Mouse (Mus musculus) kidney, embryonic 16.5 days (tissue): ENCODE results near the gene 4930590J08Rik. TPM values are rescaled to one million over a fixed set of nuclear protein-coding genes. Genes with fewer than 3 reads are reported as not detected.
"Not testable (repeated sequence)": the region's sequence is repeated elsewhere in the genome, so short reads cannot be mapped to it uniquely, and the experiment has no call there.

Source experiments
- ATAC-seq: fragments of 200-750 bp; cut with Nextera tagmentation; 2 replicates; pipeline ENCODE4 v1.8.0; 2017; ENCODE audit warnings: moderate TSS enrichment; ENCODE audit not compliant: low FRiP score, low TSS enrichment
- H3K27ac ChIP-seq: fragments of 300-500 bp; sonication (generic); 2 replicates; pipeline ENCODE4 v1.5.1; 2014; ENCODE audit warnings: low read length
- H3K27me3 ChIP-seq: fragments of 300-500 bp; sonication (generic); 2 replicates; pipeline ENCODE4 v1.6.1; 2014; ENCODE audit warnings: low read length, control low read depth, mixed read lengths; ENCODE audit not compliant: insufficient read depth
- H3K36me3 ChIP-seq: fragments of 300-500 bp; sonication (generic); 2 replicates; pipeline ENCODE4 v1.6.1; 2014; ENCODE audit warnings: low read length, control low read depth, mixed read lengths; ENCODE audit not compliant: insufficient read depth
- H3K4me1 ChIP-seq: fragments of 300-500 bp; sonication (generic); 2 replicates; pipeline ENCODE4 v1.6.1; 2014; ENCODE audit warnings: low read length, control low read depth, mixed read lengths; ENCODE audit not compliant: insufficient read depth
- H3K4me2 ChIP-seq: fragments of 300-500 bp; sonication (generic); replicated peaks from 2 replicates; pipeline ENCODE4 v1.6.1; 2014; ENCODE audit warnings: low read depth, low read length
- H3K4me3 ChIP-seq: fragments of 300-500 bp; sonication (generic); 2 replicates; pipeline ENCODE4 v1.5.1; 2014; ENCODE audit warnings: mild to moderate bottlenecking, low read length
- H3K9ac ChIP-seq: fragments of 300-500 bp; sonication (generic); replicated peaks from 2 replicates; pipeline ENCODE4 v1.6.1; 2014; ENCODE audit warnings: low read length
- H3K9me3 ChIP-seq: fragments of 300-500 bp; sonication (generic); 2 replicates; pipeline ENCODE4 v1.6.1; 2016; ENCODE audit warnings: low read length, control low read depth
- WGBS: fragments of 180-500 bp; shearing (Covaris S2); extraction: QIAGEN DNeasy Blood & Tissue Kit; methylation state at CpG from one replicate; pipeline ENCODE4 v1.1.7; 2014; 5-methylcytosine and 5-hydroxymethylcytosine counted together
- polyA plus RNA-seq: library from polyadenylated mRNA; unstranded; fragments of >200 nt; fragmentation: Nextera tagmentation; extraction: Ambion mirVana; gene quantifications from 2 replicates; pipeline ENCODE4 v1.2.1, GENCODE M21; 2015

The 4930590J08Rik gene
- polyA plus RNA-seq, 1 experiment from 2014 or later: 0.42 TPM

GRCm38 (mm10) chr6:91958015-91958414 lies 55.4 kb downstream of the 4930590J08Rik start:
- not testable (repeated sequence) for H3K27me3 ChIP-seq, H3K9ac ChIP-seq, H3K36me3 ChIP-seq, ATAC-seq, H3K9me3 ChIP-seq, H3K4me3 ChIP-seq, H3K27ac ChIP-seq, H3K4me2 ChIP-seq
- peaks cover 29% of the 10 kb centered on the region for H3K4me1 ChIP-seq
- WGBS: 27% methylated on average over 1 of the region's 8 CpGs

DNA sequence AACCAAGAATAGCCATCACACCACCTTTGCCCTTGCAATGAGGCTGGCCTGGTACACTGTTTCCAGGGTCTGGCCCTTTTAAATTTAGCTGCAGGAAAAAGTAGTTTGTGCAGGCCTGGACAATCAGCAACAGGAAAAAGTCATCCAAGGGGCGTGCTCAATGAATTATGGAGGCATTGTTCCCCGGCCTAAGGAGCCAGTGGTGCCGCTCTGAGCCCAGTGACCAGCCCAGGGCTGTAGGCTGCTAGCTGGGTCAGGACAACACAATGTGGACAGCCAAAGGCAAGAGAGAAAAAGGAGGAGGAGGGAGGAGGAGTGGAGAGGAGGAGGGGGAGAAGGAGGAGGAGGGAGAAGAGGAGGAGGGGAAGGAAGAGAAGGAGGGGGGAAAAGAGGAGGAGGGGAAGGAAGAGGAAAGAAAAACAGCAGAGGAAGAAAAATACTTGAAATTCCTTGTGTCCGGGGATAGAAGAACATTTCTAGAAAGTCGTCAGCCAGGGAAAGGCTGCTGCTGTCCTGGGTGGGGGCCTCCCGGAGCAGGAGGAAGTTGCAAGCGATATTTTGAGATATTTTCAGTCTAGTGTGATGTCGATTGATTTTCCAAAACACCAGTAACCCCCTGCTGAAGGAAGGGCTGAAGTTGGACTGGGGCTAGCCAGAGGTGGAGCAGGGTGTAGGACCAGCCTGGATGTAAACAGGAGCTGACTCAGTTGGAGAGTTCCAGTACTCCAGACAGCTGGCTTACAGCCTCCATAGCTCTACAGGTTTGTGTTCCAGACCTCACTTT lies 57.6 kb downstream of the 4930590J08Rik start:
- Histone ChIP-seq H3K4me2 (peak overlapping the region; percentile 20), H3K4me3 (no peak overlapping the region), H3K27me3 (0 out of 2 replicates have a peak, but pooled peaks cover 2% of the 10 kb centered on the region), H3K36me3 (no peaks in the 10 kb centered on the region), H3K9ac (0 out of 2 replicates have a peak overlapping the region, but pooled peaks have one; percentile 6), H3K4me1 (peaks cover 40% of the 10 kb centered on the region), H3K9me3 (no peaks in the 10 kb centered on the region), H3K27ac (peak overlapping the region; percentile 94)
- WGBS: 13% methylated on average over 8 of the region's 8 CpGs
- peak; percentile 86 for ATAC-seq

GRCm38 (mm10) chr6:91963429-91963828 lies 60.8 kb downstream of the 4930590J08Rik start:
- Histone ChIP-seq H3K4me2 (no peak overlapping the region), H3K27me3 (peaks cover 9% of the 10 kb centered on the region), H3K9ac (no peak overlapping the region), H3K36me3 (no peaks in the 10 kb centered on the region), H3K4me3 (no peak overlapping the region), H3K27ac (peak overlapping the region; percentile 54), H3K4me1 (peaks cover 60% of the 10 kb centered on the region), H3K9me3 (no peaks in the 10 kb centered on the region)
- WGBS: 6% methylated on average over 4 of the region's 4 CpGs
- peak; percentile 66 for ATAC-seq

- no peaks in the 10 kb centered on the region for H3K9me3 ChIP-seq
- H3K27me3 ChIP-seq: peaks cover 9% of the 10 kb centered on the region
- H3K4me2 ChIP-seq: no peak overlapping the region
- H3K36me3 ChIP-seq: no peaks in the 10 kb centered on the region
- 78% methylated on average over 8 of the region's 8 CpGs for WGBS
- H3K9ac ChIP-seq: no peak overlapping the region
- no peak overlapping the region for H3K4me3 ChIP-seq
- no peak overlapping the region for H3K27ac ChIP-seq
- peaks cover 54% of the 10 kb centered on the region for H3K4me1 ChIP-seq
- ATAC-seq: no peak
Observed at GRCm38 (mm10) chr6:91965060-91965459, 62.5 kb downstream of the 4930590J08Rik start.

DNA sequence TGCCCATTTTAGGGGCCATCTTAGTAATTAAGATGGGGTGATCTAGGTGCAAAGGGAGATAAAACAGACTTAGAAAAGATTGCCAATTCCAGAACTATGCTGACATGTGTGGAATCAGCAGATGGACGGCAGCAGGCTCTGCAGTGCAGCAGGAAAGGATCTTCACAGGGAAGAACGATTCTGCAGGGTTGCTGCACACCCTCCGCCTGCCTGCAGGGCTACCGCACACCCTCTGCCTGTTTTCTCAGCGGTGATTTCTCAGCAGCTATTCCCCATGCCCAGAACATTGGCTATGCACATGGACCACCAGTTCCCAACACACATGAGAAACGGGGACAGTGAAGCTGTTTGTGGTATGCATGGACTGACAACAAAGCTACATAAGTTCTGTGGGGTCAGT lies 63.4 kb downstream of the 4930590J08Rik start:
- H3K27ac ChIP-seq: no peak overlapping the region
- no peaks in the 10 kb centered on the region for H3K36me3 ChIP-seq
- no peak for ATAC-seq
- H3K4me2 ChIP-seq: no peak overlapping the region
- H3K9me3 ChIP-seq: no peaks in the 10 kb centered on the region
- H3K9ac ChIP-seq: no peak overlapping the region
- H3K27me3 ChIP-seq: peaks cover 9% of the 10 kb centered on the region
- peaks cover 45% of the 10 kb centered on the region for H3K4me1 ChIP-seq
- WGBS: 47% methylated on average over 6 of the region's 6 CpGs
- H3K4me3 ChIP-seq: no peak overlapping the region

DNA sequence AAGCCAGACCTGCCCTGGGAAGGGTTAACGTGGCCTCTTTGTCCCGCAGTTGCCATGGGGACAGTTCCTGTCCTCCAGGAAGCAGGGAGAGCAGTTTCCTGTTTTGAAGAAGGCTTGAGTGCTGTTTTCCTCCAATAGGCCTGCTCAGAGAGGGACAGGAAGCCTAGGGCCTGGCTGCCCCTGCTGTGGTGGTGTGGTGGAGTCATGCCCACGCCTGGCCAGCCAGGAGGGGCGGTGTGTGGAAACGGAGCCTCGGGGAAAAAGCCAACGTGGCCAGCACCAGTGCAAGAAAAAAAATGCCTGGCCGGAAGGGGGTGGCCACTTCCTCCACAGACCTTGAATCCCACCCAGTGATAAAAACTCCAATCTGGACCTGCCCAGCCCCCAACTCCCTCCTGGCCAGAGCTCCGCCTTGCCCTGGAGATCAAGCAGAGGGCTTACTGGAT lies 69.6 kb downstream of the 4930590J08Rik start:
- Histone ChIP-seq H3K36me3 (no peaks in the 10 kb centered on the region), H3K9ac (no peak overlapping the region), H3K4me3 (no peak overlapping the region), H3K4me1 (peaks cover 20% of the 10 kb centered on the region), H3K27ac (peak overlapping the region; percentile 70), H3K4me2 (no peak overlapping the region), H3K27me3 (no peaks in the 10 kb centered on the region), H3K9me3 (no peaks in the 10 kb centered on the region)
- peak; percentile 88 for ATAC-seq
- 25% methylated on average over 9 of the region's 9 CpGs for WGBS

GRCm38 (mm10) chr6:91973972-91974371 lies 71.4 kb downstream of the 4930590J08Rik start:
- no peak overlapping the region; the same call in 1 of the 2 replicates for H3K27ac ChIP-seq
- H3K9ac ChIP-seq: no peak overlapping the region
- 74% methylated on average over 6 of the region's 6 CpGs for WGBS
- ATAC-seq: no peak
- no peak overlapping the region for H3K4me2 ChIP-seq
- H3K27me3 ChIP-seq: no peaks in the 10 kb centered on the region
- peaks cover 26% of the 10 kb centered on the region for H3K4me1 ChIP-seq
- no peaks in the 10 kb centered on the region for H3K36me3 ChIP-seq
- H3K4me3 ChIP-seq: no peak overlapping the region
- H3K9me3 ChIP-seq: no peaks in the 10 kb centered on the region

- Histone ChIP-seq H3K4me3 (peak within 1 kb of the TSS; percentile 66), H3K9ac (peak within 1 kb of the TSS; percentile 74), H3K4me1 (peaks cover 18% of the 10 kb centered on the region), H3K4me2 (peak within 1 kb of the TSS; percentile 78), H3K9me3 (no peaks in the 10 kb centered on the region), H3K36me3 (no peaks in the 10 kb centered on the region), H3K27me3 (peaks cover 9% of the 10 kb centered on the region; the same call in 1 of the 2 replicates), H3K27ac (peak within 1 kb of the TSS; percentile 31)
- 1% methylated on average over 60 of the region's 62 CpGs for WGBS
- peak; percentile 78; the same call in 1 of the 2 replicates for ATAC-seq
Observed at GRCm38 (mm10) chr6:91978371-91979300, 76.0 kb downstream of the 4930590J08Rik start, which contains the start of gene Fgd5. Gene Fgd5 (plus strand): TSS chr6:91978878.

- Histone ChIP-seq H3K9ac (peak overlapping the region; percentile 74), H3K4me2 (peak overlapping the region; percentile 78), H3K36me3 (no peaks in the 10 kb centered on the region), H3K9me3 (no peaks in the 10 kb centered on the region), H3K27me3 (peaks cover 9% of the 10 kb centered on the region; the same call in 1 of the 2 replicates), H3K4me1 (peaks cover 18% of the 10 kb centered on the region), H3K4me3 (peak overlapping the region; percentile 66), H3K27ac (no peak overlapping the region; the same call in 1 of the 2 replicates)
- ATAC-seq: no peak
- 10% methylated on average over 23 of the region's 23 CpGs for WGBS
Observed at GRCm38 (mm10) chr6:91979301-91979996, 76.8 kb downstream of the 4930590J08Rik start.
